Mouse (Mus musculus): ENCODE measurements around the gene Celsr1. TPM values are rescaled to one million over a fixed set of nuclear protein-coding genes. Genes with fewer than 3 reads are reported as not detected.
A peak's percentile ranks its signal among the peaks of the same experiment; 100 is the strongest.

Gene Celsr1
- total and polyA plus RNA-seq, 3 experiments = 4.5 to 5.2 (median 5.0) TPM

GRCm38 (mm10) chr15:86015860-86016541 is 17.6 kb downstream of the Celsr1 start:
- Histone ChIP-seq H3K4me1 (ENCODE audit: control insufficient read depth, insufficient read depth, low read length) (no peaks in the 10 kb centered on the region), H3K79me2 (replicated peaks; ENCODE audit: control insufficient read depth, insufficient read depth, low read length) (no peaks in the 10 kb centered on the region), H3K36me3 (ENCODE audit: control insufficient read depth, insufficient read depth, low read length) (no peaks in the 10 kb centered on the region), H3K9ac (ENCODE audit: low read depth, low read length) (no peak overlapping the region), H3K27me3 (ENCODE audit: control insufficient read depth, insufficient read depth, low read length) (no peaks in the 10 kb centered on the region), H3K27ac (no peak overlapping the region), H3K4me3 (no peak overlapping the region)
- intact Hi-C loops (cut with DNase I) = no loop called here
- no peak for DNase-seq
- WGBS = 34% methylated on average over 13 of the region's 13 CpGs
- TF ChIP-seq CTCF (IDR thresholded peaks at IDR 0.05) (no peak), POLR2A (IDR thresholded peaks at IDR 0.05; ENCODE audit: insufficient read depth, low read depth, low read length) (no peak), EP300 (IDR thresholded peaks at IDR 0.05; ENCODE audit: insufficient read depth, low read depth, low read length) (no peak)

- no peaks in the 10 kb centered on the region for H3K79me2 ChIP-seq (replicated peaks; ENCODE audit: control insufficient read depth, insufficient read depth, low read length)
- intact Hi-C loops (cut with DNase I) = no loop called here
- no peak overlapping the region for H3K9ac ChIP-seq (ENCODE audit: low read depth, low read length)
- no peaks in the 10 kb centered on the region for H3K4me1 ChIP-seq (ENCODE audit: control insufficient read depth, insufficient read depth, low read length)
- DNase-seq = no peak
- H3K27ac ChIP-seq = no peak overlapping the region
- H3K36me3 ChIP-seq (ENCODE audit: control insufficient read depth, insufficient read depth, low read length) = no peaks in the 10 kb centered on the region
- no peak overlapping the region for H3K4me3 ChIP-seq
- WGBS = 89% methylated on average over 7 of the region's 7 CpGs
- no peaks in the 10 kb centered on the region for H3K27me3 ChIP-seq (ENCODE audit: control insufficient read depth, insufficient read depth, low read length)
- no peak for TF ChIP-seq CTCF (IDR thresholded peaks at IDR 0.05)
- no peak for TF ChIP-seq EP300 (IDR thresholded peaks at IDR 0.05; ENCODE audit: insufficient read depth, low read depth, low read length)
- TF ChIP-seq POLR2A (IDR thresholded peaks at IDR 0.05; ENCODE audit: insufficient read depth, low read depth, low read length) = no peak
Measured at GRCm38 (mm10) chr15:86015026-86015425, 18.6 kb downstream of the Celsr1 start.

- H3K9ac ChIP-seq (ENCODE audit: low read depth, low read length) = no peak overlapping the region
- H3K4me1 ChIP-seq (ENCODE audit: control insufficient read depth, insufficient read depth, low read length) = no peaks in the 10 kb centered on the region
- H3K79me2 ChIP-seq (replicated peaks; ENCODE audit: control insufficient read depth, insufficient read depth, low read length) = no peaks in the 10 kb centered on the region
- no peak overlapping the region for H3K27ac ChIP-seq
- no peak for TF ChIP-seq POLR2A (IDR thresholded peaks at IDR 0.05; ENCODE audit: insufficient read depth, low read depth, low read length)
- no peak for TF ChIP-seq EP300 (IDR thresholded peaks at IDR 0.05; ENCODE audit: insufficient read depth, low read depth, low read length)
- no peak for TF ChIP-seq CTCF (IDR thresholded peaks at IDR 0.05)
- H3K4me3 ChIP-seq = no peak overlapping the region
- intact Hi-C loops (cut with DNase I) = no loop called here
- no peak for DNase-seq
- WGBS = 60% methylated on average over 10 of the region's 10 CpGs
- H3K36me3 ChIP-seq (ENCODE audit: control insufficient read depth, insufficient read depth, low read length) = no peaks in the 10 kb centered on the region
- no peaks in the 10 kb centered on the region for H3K27me3 ChIP-seq (ENCODE audit: control insufficient read depth, insufficient read depth, low read length)
Measured at GRCm38 (mm10) chr15:86013656-86014055, 19.9 kb downstream of the Celsr1 start.

DNA sequence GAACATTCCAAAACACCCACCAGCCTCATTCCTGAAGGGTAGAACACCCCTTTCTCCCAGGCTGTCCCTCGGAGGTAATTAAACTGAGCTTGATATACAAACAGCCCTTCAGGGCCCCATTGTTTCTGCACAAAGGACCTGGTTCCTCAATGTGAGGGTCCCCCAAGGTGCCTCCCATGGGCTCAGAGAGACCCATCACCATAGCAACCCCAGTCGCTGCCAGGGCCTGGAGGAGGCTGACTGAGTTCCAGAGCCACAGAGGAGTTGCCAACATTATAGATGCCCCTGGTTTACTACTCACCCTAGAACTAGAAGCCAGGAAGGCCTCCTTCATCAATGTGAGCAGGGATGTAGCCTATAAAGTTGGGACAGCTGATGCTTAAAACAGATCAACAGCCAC is 20.4 kb downstream of the Celsr1 start:
- intact Hi-C loops (cut with DNase I) = no loop called here
- Histone ChIP-seq H3K27me3 (ENCODE audit: control insufficient read depth, insufficient read depth, low read length) (no peaks in the 10 kb centered on the region), H3K79me2 (replicated peaks; ENCODE audit: control insufficient read depth, insufficient read depth, low read length) (no peaks in the 10 kb centered on the region), H3K4me1 (ENCODE audit: control insufficient read depth, insufficient read depth, low read length) (no peaks in the 10 kb centered on the region), H3K36me3 (ENCODE audit: control insufficient read depth, insufficient read depth, low read length) (no peaks in the 10 kb centered on the region), H3K9ac (ENCODE audit: low read depth, low read length) (no peak overlapping the region), H3K4me3 (no peak overlapping the region), H3K27ac (no peak overlapping the region)
- WGBS = 78% methylated on average over 2 of the region's 2 CpGs
- DNase-seq = no peak
- TF ChIP-seq CTCF (IDR thresholded peaks at IDR 0.05) = no peak
- TF ChIP-seq EP300 (IDR thresholded peaks at IDR 0.05; ENCODE audit: insufficient read depth, low read depth, low read length) = no peak
- TF ChIP-seq POLR2A (IDR thresholded peaks at IDR 0.05; ENCODE audit: insufficient read depth, low read depth, low read length) = no peak

DNA sequence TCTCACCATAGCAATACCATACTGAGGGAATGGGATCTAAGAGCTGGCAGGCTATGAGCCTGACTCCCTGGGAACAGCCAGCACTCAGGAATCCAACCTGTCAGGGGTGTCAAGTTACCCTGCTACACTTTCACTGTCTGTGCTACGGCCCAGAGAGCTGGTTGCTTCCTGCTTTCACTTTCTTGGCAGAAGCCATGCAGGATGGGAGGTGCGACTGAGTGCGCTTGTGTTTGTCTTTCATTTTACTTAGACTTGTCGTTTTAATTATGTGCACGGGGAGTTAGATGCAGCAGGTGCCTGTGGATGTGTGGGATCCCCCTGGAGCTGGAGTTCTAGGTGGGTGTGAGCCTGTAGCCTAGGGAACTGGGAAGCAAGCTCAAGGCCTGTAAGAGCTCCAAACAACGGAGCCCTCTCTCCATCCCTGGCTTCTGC is 25.9 kb downstream of the Celsr1 start:
- H3K36me3 ChIP-seq (ENCODE audit: control insufficient read depth, insufficient read depth, low read length) = no peaks in the 10 kb centered on the region; the same call in 1 of the 2 replicates
- H3K4me1 ChIP-seq (ENCODE audit: control insufficient read depth, insufficient read depth, low read length) = no peaks in the 10 kb centered on the region; the same call in 1 of the 2 replicates
- TF ChIP-seq POLR2A (IDR thresholded peaks at IDR 0.05; ENCODE audit: insufficient read depth, low read depth, low read length) = no peak
- no peak for TF ChIP-seq CTCF (IDR thresholded peaks at IDR 0.05)
- TF ChIP-seq EP300 (IDR thresholded peaks at IDR 0.05; ENCODE audit: insufficient read depth, low read depth, low read length) = no peak
- intact Hi-C loops (cut with DNase I) = no loop called here
- peak in 1 of 2 experiments; percentile 34 for DNase-seq
- 13% methylated on average over 6 of the region's 6 CpGs for WGBS
- H3K4me3 ChIP-seq = no peak overlapping the region
- H3K27me3 ChIP-seq (ENCODE audit: control insufficient read depth, insufficient read depth, low read length) = no peaks in the 10 kb centered on the region
- H3K9ac ChIP-seq (ENCODE audit: low read depth, low read length) = no peak overlapping the region
- H3K27ac ChIP-seq = no peak overlapping the region
- no peaks in the 10 kb centered on the region for H3K79me2 ChIP-seq (replicated peaks; ENCODE audit: control insufficient read depth, insufficient read depth, low read length)

Measured in heart, adult 2 months (tissue).